Mouse (Mus musculus): ENCODE measurements around the gene Gm42420. TPM values are rescaled to one million over a fixed set of nuclear protein-coding genes. Genes with fewer than 3 reads are reported as not detected.

Gm42420 gene
- total and polyA plus RNA-seq, 3 experiments, result 0.66 to 2.6 (median 2.1) TPM

DNA sequence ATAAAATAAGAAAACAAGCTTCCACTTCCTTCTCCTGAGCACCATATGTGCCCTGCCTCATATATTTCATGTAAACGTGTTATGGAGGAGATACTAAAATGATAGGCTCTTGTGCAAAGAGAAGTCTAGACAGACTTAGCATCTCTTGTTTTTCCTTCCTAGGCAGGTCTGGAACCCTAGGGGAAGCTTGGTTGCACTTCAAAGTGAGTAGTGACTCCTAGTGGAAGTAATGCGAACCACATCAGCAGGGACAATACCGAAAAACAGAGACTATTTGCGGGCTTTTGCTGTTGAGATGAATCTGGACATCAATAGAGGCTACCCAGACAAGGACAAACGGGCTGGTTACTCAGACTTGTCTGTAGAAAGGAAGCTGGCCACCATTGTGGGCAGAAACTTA, 18.0 kb upstream of the Gm42420 start (continued):
- peak; percentile 91 for TF ChIP-seq SMC3 (IDR thresholded peaks at IDR 0.05; ENCODE audit: low read depth, low read length)
- peak; percentile 78 for TF ChIP-seq ZC3H11A (IDR thresholded peaks at IDR 0.05; ENCODE audit: low read depth, low read length)

DNA sequence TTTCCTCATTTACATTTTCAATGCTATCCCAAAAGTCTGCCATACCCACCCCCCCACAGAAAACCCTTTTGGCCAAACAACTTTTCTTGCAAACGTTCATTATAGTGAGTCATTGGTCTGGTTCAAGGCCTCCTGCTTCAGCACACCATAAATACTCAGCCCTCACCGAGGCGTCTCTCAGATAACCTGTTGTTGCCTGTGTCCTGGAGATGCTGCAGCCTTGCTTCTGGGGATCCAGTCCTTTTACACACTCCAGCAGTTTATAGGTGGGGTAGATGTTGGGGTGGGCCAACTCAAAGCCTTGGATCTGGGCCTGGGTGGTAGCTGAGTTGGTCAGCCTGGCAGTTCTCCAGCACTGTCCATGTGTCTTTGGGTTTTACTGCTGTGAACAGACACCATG, 15.1 kb upstream of the Gm42420 start:
- dilution Hi-C loops (cut with MboI; ENCODE audit: extremely low pct_ligation_motif_present, extremely low pct_unique_long_range_greater_than_20kb, low sequenced_read_pairs) (loop anchor here (25.0 kb wide), 1 partner anchor 108 kb away; no protein-coding TSS in a partner anchor), in situ Hi-C loops (cut with MboI; ENCODE audit: low pct_ligation_motif_present, low pct_unique_long_range_greater_than_20kb, low sequenced_read_pairs) (no loop called here)
- H3K27me3 ChIP-seq (replicated peaks), result no peaks in the 10 kb centered on the region
- no peak for TF ChIP-seq TBP (conservative IDR thresholded peaks at IDR 0.05; ENCODE audit: low read depth, low read length)
- no peak for TF ChIP-seq EP300 (IDR thresholded peaks at IDR 0.05; ENCODE audit: low read length)
- no peak for TF ChIP-seq ZKSCAN1 (IDR thresholded peaks at IDR 0.05; ENCODE audit: borderline replicate concordance, low read depth, low read length)
- no peak for TF ChIP-seq POLR2A (IDR thresholded peaks at IDR 0.05; ENCODE audit: low read depth, low read length)
- H3K36me3 ChIP-seq (replicated peaks in 1 of 2; ENCODE audit: control insufficient read depth in 1 of 2, insufficient read depth in 1 of 2, low read length in 1 of 2), result no peaks in the 10 kb centered on the region
- no peak overlapping the region for H3K27ac ChIP-seq (ENCODE audit: insufficient read depth, low read depth)
- no peak overlapping the region for H3K4me3 ChIP-seq (replicated peaks in 1 of 3; ENCODE audit: low read depth in 2 of 3, low read length in 2 of 3, poor library complexity in 1 of 3)
- no peak overlapping the region for H3K4me2 ChIP-seq (ENCODE audit: insufficient read depth, low read depth, poor library complexity, severe bottlenecking)
- no peaks in the 10 kb centered on the region for H3K79me2 ChIP-seq (replicated peaks; ENCODE audit: control insufficient read depth, extremely low read depth, insufficient read depth, poor library complexity, severe bottlenecking)
- no peak for DNase-seq (ENCODE audit: extremely low read depth)
- H3K9me3 ChIP-seq (replicated peaks; ENCODE audit: low read length), result no peaks in the 10 kb centered on the region
- H3K4me1 ChIP-seq (ENCODE audit: control insufficient read depth in 1 of 2, insufficient read depth in 2 of 2), result peaks cover 0 to 10% of the 10 kb centered on the region in 2 experiments; a peak in 2 of 4 replicates
- no peak overlapping the region for H3K9ac ChIP-seq (ENCODE audit: insufficient read depth, low read depth)

DNA sequence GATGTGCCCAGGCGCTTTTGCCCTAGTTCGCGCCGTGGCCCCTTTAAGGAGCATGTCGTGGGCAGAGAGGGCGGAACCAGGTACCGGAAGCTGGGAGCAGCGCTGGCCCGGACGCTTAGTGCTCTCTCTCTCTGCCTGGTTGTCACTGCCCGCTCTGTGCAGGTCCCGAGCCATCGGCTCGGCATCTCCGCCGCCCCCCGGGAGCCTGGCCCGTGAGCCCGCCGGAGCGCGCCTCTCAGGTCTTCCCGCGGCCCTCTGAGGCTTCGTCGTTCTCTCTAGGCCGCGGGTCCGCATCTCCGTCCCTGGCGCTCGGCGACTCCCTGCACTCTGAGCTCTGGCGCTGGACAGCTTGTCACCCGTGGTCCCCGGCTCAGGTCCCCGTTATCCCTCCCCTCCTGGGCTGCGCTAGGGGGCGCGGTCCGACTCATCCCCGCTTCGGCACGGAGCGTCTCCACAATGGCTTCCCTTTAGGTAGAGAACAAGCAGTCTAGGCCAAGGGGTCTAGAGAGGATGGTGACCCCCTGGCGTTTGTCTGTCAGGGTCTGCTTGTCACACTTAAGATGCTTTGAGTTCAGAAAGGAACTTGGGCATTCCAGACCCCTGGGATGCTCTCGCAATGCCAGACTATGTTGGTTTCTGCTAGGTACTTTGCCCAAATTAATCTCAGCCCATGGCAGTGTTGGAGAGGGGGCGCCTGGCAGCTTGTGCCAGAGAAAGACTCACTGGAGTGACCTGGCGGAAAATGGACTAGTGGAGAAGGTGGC, 11.6 kb upstream of the Gm42420 start, which contains the start of gene Adck2:
Adck2 (plus strand) TSS at position 83 of the 764 bp plus-strand sequence.
- peak; percentile 87 for DNase-seq (ENCODE audit: extremely low read depth)
- Histone ChIP-seq H3K4me2 (ENCODE audit: insufficient read depth, low read depth, poor library complexity, severe bottlenecking) (peak within 1 kb of the TSS; percentile 69), H3K9me3 (replicated peaks; ENCODE audit: low read length) (no peaks in the 10 kb centered on the region), H3K79me2 (replicated peaks; ENCODE audit: control insufficient read depth, extremely low read depth, insufficient read depth, poor library complexity, severe bottlenecking) (no peaks in the 10 kb centered on the region), H3K27ac (ENCODE audit: insufficient read depth, low read depth) (peak within 1 kb of the TSS; percentile 38), H3K9ac (ENCODE audit: insufficient read depth, low read depth) (peak within 1 kb of the TSS; percentile 78), H3K4me3 (replicated peaks in 1 of 3; ENCODE audit: low read depth in 2 of 3, low read length in 2 of 3, poor library complexity in 1 of 3) (peak within 1 kb of the TSS; percentile 76 to 85 (median 81)), H3K27me3 (replicated peaks) (no peaks in the 10 kb centered on the region), H3K36me3 (replicated peaks in 1 of 2; ENCODE audit: control insufficient read depth in 1 of 2, insufficient read depth in 1 of 2, low read length in 1 of 2) (peaks cover 3 to 26% of the 10 kb centered on the region in 2 experiments), H3K4me1 (ENCODE audit: control insufficient read depth in 1 of 2, insufficient read depth in 2 of 2) (peaks cover 0 to 19% of the 10 kb centered on the region in 2 experiments; a peak in 2 of 4 replicates)
- dilution Hi-C loops (cut with MboI; ENCODE audit: extremely low pct_ligation_motif_present, extremely low pct_unique_long_range_greater_than_20kb, low sequenced_read_pairs) (loop anchor here (25.0 kb wide), 1 partner anchor 112 kb away; no protein-coding TSS in a partner anchor), in situ Hi-C loops (cut with MboI; ENCODE audit: low pct_ligation_motif_present, low pct_unique_long_range_greater_than_20kb, low sequenced_read_pairs) (no loop called here)
- TF ChIP-seq RAD21 (IDR thresholded peaks at IDR 0.05; ENCODE audit: low read depth, low read length) (peak; percentile 1), CTCF (conservative IDR thresholded peaks at IDR 0.05 in 1 of 2, IDR thresholded peaks at IDR 0.05 in 1 of 2; ENCODE audit: low read depth in 2 of 2, low read length in 2 of 2) (peak in 1 of 2 experiments; percentile 51; a peak in 2 of 4 replicates), ELF1 (IDR thresholded peaks at IDR 0.05; ENCODE audit: low read depth, low read length) (peak; percentile 95), MEF2A (IDR thresholded peaks at IDR 0.05; ENCODE audit: borderline replicate concordance, low read depth, low read length) (no peak), MXI1 (IDR thresholded peaks at IDR 0.05; ENCODE audit: low read depth, low read length) (peak; percentile 68), HCFC1 (IDR thresholded peaks at IDR 0.05; ENCODE audit: low read depth, low read length) (peak; percentile 80), ZC3H11A (IDR thresholded peaks at IDR 0.05; ENCODE audit: low read depth, low read length) (no peak), MAZ (IDR thresholded peaks at IDR 0.05; ENCODE audit: low read depth, low read length) (no peak), MAFK (IDR thresholded peaks at IDR 0.05; ENCODE audit: insufficient replicate concordance, low read length) (no peak), ZNF384 (IDR thresholded peaks at IDR 0.05; ENCODE audit: low read depth, low read length) (no peak), E2F4 (IDR thresholded peaks at IDR 0.05; ENCODE audit: insufficient replicate concordance, low read depth, low read length) (0 out of 2 replicates have a peak, but pooled peaks have one; percentile 49), POLR2A (IDR thresholded peaks at IDR 0.05; ENCODE audit: low read depth, low read length) (peak; percentile 92), KAT2A (IDR thresholded peaks at IDR 0.05; ENCODE audit: insufficient replicate concordance, low read length) (0 out of 2 replicates have a peak, but pooled peaks have one; percentile 33), MAX (IDR thresholded peaks at IDR 0.05; ENCODE audit: low read length) (peak; percentile 71; the same call in 1 of the 2 replicates), EP300 (IDR thresholded peaks at IDR 0.05; ENCODE audit: low read length) (no peak), SMC3 (IDR thresholded peaks at IDR 0.05; ENCODE audit: low read depth, low read length) (peak; percentile 19; the same call in 1 of the 2 replicates), CHD1 (IDR thresholded peaks at IDR 0.05; ENCODE audit: low read depth, low read length) (no peak), SIN3A (IDR thresholded peaks at IDR 0.05; ENCODE audit: low read length) (peak; percentile 94), RCOR1 (conservative IDR thresholded peaks at IDR 0.05; ENCODE audit: low read depth, low read length) (0 out of 2 replicates have a peak, but pooled peaks have one; percentile 28), CHD2 (IDR thresholded peaks at IDR 0.05; ENCODE audit: low read length) (no peak), PAX5 (IDR thresholded peaks at IDR 0.05; ENCODE audit: low read length) (no peak), ZMIZ1 (IDR thresholded peaks at IDR 0.05; ENCODE audit: low read depth, low read length) (peak; percentile 83), TBP (conservative IDR thresholded peaks at IDR 0.05; ENCODE audit: low read depth, low read length) (peak; percentile 77), IRF4 (IDR thresholded peaks at IDR 0.05; ENCODE audit: low read depth, low read length) (peak; percentile 69), JUND (conservative IDR thresholded peaks at IDR 0.05; ENCODE audit: low read depth, low read length) (no peak), NELFE (IDR thresholded peaks at IDR 0.05; ENCODE audit: low read depth, low read length) (peak; percentile 91), USF2 (conservative IDR thresholded peaks at IDR 0.05; ENCODE audit: low read depth, low read length) (no peak)
